Mouse (Mus musculus) c-Kit-positive CD71-positive TER-119-positive erythroid progenitor cells, embryonic 14.5 days (primary cell): ENCODE data around the gene Shb.
A peak's percentile ranks its signal among the peaks of the same experiment; 100 is the strongest.

ENCODE experiments used
- DNase-seq: peaks from one replicate; pipeline ENCODE4 v3.0.0-alpha.2; 2013; ENCODE audit warnings: low spot score

Gene Shb

DNA sequence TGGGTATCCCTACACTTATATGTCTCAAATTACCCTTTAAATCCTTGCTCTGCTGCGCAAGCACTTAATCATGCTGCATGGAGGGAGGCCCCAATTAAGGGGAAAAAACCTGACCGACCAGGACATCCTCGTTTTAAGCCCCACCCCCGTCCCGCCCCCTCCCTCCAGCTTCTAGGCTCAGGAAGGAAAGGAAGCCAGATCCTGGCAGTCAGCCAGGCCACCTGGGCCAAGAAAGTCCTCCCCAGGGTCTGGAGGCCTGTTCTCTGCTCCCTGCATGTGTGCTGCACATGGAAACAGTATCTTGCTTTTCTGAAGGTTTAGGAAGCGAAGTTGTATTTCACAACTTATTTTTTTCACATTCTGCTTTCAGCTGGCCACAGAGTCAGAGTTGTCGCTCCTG, at the start of gene Shb:
TSS of gene Shb (minus strand) at position 96 of the 400 bp plus-strand sequence.
- no peak for DNase-seq

DNA sequence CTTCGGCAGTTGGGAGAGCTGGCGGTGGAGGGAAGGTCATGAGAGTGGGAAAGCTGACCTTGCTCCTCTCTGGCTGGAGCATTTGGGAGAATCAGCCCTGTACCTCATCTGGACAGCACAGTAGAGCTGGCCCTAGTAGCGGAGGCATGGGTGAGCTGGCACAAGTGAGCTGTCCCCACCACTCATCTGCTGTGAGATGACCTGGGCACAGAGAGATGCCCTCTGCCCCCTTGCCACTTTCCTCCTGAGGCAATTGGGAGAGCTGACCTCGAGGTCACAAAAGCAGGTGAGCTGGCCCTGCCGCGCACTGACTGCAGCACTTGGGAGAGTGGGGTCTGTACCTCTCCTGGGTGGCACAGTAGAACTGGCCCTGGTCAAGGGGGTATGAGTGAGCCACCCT, 48.8 kb upstream of the Shb start:
- no peak for DNase-seq

DNA sequence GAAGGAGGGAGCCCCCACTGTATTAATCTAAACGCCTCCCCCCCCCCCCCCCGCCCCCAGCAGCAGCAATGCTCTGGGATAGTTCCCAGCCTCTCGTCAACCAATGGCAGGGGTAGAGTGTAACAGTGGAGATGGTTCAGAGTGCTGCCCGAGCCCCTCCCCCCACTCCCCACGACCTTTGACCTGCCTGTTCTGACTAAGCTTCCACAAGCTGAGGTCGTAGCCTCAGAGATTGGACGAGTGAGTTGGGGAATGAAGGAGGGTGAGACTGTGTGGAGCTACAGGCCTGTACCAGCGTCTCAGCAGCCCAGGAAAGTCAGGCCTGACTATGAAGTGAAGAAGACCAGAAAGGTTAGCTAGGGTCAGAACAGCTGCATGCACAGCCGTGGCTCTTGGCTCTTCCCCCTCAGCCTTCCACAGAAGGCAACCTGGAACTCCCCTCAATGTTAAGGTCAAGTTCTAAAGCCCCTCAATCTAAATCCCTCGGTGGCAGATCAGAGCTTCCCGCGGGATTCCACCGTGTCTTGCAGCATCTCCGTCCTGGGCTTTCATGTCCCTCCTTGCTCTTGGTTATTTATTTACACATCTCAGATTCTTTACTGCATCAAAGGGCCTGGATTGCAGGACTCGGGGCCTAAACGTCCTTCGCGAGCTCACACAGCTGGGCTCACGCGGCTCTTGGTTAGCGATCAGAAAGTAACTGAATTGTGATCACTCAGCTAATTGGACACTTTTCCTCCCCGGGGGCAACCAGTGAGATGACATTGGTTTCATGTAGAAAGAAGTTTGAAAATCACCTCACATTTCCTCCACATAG, 46.5 kb upstream of the Shb start:
- DNase-seq: no peak

DNA sequence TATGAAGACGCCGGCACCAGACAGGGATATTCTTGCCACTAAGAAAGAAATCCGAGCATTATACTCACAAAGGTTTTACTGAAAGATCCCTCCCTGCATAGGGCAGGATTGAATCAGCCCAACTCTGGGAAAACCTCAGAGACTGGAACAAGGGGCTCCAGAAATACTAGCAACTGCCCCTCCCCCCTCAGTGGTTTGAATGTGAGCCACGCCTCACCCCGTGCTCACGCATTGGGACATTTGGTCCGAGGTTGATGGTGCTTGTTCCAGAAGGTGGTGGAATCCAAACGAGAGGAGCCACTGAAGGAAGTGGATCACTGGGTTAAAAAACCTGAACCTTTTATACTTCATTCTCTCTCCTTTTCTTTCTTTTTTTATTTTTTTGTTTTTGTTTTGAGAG, 45.4 kb upstream of the Shb start:
- no peak for DNase-seq

DNA sequence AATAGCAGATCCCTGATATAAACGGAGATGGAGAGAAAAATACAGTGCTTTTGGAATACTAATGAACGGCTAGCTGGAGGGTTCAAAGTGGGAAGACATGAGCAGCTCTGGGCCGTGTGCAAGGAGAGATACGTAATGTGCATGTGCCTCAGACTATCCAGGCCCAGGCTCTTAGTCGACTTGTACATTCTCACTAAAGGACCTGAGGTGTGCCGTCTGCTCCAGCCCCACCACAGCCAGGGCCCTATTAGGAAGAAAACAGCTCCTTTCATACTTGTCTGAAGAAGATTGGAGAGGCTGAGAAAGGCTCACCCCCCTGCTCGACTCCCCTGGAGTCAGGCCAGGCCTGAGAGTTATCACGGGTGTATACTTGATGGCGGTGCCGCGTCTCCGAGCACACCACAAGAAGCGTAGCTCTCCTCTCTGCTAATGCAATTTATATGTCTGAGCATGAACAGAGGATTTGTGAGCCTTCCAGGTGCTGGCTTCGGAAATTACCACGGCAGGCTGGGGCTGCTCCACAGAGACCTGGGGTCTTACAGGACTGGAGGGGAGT, 42.4 kb upstream of the Shb start:
- DNase-seq: no peak

DNA sequence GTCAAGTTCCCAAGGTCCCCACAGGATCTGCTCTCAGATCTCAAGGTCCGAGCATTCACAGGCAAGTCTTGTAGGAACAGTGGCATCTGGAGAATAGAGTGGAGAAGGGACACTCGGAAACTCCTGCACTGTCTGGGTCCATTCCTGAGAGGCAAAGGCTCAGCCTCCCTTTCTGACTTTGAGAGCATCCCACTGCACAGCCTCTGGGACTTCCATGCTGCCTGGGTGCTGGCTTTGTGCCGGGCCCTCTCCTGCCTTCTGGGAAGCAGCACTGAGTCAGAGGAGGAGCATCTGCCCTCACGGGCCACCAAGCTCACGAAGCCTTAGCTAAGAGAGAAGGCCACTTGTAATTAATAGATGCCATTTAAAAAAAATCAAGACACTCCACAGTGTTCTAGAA, 37.3 kb upstream of the Shb start:
- no peak for DNase-seq

DNA sequence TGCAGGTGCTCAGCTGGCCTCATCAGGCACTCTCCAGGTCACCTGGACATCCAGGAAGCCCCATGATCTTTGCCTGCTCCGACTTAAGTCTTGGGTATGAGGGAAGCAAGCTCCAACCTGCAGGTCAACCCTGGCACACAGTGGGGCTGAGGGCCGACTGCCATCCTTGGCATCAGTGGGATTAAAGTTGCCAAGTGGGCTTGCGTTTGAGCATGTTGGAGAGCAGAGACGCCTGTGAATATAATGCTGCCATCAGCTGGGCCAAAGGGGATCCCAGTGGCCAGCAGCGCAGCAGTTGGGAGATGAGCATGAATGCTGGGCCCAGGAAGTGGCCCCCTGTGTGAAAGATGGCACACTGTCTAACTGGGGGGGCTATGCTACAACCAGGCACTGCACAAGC, 25.9 kb upstream of the Shb start:
- DNase-seq: no peak

DNA sequence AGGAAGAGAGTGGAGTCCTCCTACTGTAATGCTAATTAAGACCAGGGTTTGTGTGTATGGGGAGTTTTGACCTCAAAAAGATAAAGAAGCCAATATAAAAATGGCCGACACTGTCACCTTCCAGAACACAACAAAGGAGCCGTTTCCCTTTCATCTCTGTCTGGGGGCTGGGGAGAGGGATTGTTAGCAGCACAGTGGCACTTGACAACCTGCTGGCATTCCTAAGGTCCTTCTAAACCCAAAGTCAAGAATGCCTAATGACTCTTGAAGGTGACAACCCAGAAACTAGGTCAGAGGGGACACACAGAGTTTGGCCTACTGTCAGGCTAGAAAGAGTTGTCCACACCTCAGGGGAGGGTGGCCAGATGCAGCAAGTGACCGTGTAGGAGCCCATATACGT, 20.3 kb upstream of the Shb start:
- DNase-seq: no peak

DNA sequence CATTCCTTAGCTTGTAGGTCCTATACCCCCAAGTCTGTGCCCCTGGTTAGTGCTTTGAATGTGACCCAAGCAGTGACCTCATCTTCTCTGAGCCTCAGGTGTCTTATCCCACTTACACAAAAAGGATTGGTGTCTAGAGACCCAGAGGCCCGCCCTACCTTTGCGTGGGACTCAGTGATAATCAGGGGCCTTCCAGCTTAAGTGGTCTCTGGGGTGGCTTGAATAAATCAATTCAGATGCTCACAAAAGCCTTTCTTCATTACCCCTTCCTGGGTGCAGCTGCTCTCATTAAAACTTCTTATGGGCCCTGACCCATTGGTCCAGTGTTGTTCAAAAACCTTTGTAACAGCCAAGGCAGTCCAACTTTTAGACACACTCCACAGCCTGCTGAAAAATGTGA, 18.7 kb upstream of the Shb start:
- DNase-seq: no peak

DNA sequence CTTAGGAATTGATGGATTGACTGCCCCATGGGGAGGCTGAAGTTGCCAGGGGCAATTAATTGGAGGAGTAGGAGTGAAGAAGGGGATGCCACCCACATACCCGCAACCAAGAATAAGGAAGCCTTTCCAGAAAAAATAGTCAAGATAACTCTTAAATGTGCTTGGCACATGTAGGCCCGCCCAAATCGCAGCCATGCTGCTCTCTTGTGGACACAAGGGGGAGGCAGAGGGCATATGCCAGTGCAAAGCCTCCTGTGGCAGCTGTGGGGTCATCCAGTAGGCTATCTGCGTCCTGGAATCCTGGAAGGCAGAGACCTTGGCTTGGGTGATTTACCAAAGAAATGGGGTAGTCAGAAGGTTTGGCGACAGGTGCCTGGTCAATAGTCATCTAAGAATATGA, 17.2 kb upstream of the Shb start:
- no peak for DNase-seq

DNA sequence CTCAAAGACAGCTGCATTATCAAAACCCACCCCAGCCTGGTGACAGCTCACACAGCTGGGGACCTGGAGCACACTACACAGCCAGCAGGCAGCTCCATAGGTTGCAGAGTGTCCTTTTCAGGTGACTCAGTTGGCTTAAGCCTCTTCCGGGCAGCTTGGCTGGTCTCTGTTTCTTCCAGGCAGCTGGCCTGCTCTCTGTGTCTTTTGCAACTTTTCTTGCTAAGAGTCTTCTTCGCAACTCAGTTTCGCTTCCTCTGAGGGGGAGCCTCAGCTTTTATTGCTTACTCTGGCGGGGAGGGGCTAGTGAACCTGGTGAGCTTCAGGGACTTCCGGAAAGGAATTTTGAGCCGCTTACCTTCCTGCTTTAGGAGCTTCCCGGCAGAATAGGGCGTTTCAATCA, 13.6 kb upstream of the Shb start:
- DNase-seq: no peak

DNA sequence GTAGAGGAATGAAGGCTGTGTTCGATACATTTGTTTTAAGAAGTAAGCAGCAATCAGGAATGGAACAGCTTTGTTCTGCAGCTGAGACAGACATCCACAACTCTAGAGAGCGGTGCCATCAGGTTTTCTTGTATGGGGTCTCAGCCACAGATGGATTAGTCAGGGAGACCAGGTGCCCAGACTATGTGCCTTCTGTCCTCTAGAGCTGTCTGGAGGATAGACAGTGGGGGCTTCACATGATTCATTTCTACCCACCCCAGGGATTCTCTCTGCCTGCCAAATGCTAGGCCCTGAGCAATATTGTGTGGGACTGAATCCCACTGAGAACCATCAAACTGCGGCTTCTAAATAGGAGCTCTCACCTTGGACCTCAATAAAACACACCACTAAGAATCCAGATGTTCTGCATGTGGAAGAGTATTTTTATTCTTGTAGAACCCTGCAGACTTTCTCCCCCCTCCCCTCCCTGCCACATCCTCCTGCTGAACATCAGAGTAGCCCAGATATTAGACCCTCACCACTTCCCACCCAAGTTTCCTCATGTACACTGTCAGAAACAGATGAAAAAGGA, 11.3 kb upstream of the Shb start:
- DNase-seq: no peak

DNA sequence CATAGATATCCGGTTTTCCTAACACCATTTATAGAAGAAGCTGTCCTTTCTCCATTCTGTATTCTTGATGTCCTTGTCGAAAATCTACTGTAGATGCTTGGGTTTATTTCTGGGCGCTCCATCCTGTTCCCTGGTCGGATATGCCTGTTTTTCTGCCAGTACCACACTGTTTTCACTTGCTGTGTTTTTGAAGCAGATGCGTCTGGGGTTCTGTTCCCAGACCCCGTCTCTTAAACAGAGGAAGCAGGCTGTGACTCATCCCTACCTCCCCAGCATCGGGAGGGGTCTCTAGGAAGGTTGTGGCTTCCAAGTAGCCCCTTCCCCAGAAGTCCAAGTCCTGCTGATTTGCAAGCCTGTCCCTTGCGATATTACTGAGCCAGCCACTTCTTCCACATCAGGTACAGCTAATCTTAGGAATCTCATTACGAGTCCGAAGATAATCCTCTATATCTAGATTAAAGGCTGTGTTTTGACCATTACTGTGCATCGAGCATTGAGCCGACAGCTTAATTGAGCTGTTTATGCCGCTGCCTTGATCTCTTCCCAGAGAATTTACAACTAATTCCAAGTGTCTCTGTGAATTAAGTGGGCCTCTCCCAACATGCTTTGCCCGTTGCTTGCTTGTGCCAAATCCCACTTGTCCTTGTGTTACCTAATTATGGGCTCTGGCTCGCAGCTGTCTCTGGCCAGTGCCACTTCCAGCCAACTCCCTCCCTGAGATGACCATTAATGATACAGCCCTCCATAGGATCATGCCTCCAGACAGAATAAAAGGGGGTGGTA, 8.1 kb upstream of the Shb start:
- DNase-seq: no peak

DNA sequence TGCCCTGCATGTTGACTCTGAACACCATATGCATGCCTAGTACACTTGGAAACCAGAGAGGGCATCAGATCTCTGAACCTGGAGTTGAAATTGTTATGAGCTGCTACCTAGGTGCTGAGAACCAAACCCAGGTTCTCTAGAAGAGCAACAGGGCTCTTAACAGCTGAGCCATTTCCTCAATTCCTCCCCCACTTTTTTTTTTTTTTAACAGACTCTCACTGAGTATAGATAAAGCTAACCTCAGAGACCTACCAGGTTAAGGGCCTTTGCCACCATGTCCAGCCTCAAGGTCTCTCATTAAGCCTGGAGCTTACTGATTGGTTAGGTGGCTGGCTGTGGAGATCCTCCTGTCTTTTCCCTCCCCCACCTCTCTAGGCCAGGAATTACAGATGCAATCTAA, 6.9 kb upstream of the Shb start:
- no peak for DNase-seq

DNA sequence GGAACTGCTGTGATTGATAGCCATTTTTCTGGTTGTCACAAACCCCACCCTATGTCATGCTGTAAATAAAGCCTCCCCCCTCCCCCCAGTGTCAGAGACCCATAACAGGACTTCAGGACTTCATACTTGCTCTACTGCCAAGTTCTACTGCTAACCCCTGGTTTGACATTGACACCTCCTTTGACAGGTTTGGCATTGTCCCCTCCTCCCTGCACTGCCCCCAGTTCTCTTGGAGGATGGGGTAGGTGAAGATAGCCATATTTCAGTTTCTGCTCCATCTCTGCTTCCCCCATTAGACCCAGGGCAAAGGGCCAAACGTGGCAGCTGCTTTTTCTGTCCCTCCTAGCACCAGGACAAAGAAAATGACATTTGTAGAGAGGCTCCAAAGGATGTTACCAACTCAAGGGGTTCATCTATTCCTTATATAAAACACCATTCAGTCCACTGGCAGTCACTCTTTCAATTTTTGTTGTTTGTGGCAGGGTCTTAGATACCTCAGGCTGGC, 1.2 kb upstream of the Shb start:
- DNase-seq: no peak

DNA sequence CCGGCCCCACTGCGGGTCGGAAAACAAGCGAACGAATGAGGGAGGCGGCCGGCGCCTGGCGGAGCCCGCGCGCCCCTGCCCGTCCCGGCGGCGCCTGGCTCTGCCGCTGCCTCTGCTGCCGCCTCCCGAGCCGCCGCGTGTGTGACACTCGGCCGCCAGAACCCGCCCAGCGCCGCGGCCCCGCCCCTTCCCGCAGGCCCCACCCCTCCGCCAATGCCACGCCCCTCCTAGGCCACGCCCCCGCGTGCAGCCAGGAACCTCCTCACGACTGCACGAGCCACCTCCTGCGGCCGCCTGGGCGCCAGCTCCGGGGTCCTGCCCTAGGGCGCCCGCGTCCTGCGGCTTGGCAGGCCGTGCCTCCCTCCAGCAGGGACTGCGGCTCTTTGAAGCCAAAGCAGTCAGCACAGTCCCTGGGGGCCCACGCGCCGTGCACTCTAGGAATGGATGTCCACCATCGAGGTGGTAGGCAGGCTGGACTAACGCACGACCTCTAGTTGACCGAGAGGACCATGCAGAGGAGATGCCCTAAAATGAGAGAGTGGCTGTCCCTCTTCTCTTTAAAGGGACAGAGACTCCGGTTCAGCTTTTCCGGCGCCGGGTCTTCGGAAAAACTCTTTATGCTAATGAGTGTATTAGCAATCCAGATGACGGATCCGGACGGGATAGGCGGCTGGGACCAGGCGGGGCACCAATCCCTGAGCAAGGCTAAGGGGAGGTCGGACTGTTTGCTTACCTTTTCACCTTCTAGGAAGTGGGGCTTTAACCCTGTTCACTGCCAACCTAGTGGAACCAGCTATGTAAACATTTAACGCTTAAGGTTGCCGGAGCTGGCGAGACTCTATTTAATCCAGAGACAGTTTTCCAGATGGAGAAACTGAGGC, 1.4 kb downstream of the Shb start:
- peak; percentile 87 for DNase-seq

DNA sequence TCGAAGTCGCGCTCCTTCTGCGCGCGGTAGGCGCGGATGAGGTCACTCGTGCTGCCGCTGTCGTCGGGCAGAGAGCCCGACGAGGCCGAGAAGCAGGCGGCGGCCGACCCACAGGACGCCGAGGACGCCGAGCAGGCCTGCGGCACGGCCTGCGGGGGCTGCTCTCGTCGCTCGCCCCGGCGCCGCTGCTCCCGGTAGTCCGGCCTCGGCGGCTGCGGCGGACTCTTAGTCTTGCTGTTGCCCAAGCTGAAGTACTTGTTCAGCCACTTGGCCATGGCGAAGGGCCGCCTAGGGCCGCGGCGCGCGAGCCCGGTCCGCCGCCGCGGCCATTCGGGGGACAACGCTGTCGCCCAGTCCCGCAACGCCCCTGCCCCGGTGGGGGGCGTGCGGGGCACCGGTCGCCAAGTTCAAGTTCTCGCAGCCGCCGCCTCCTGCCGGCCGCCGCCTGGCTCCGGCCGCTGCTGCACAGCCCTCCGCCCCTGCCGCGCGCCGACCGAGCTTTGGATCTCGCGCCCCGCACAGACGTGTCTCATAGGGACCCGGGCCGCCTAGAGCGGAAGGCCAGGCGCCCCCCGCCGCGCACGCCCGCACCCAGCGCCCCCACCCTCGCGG, 2.2 kb downstream of the Shb start:
- DNase-seq: no peak

DNA sequence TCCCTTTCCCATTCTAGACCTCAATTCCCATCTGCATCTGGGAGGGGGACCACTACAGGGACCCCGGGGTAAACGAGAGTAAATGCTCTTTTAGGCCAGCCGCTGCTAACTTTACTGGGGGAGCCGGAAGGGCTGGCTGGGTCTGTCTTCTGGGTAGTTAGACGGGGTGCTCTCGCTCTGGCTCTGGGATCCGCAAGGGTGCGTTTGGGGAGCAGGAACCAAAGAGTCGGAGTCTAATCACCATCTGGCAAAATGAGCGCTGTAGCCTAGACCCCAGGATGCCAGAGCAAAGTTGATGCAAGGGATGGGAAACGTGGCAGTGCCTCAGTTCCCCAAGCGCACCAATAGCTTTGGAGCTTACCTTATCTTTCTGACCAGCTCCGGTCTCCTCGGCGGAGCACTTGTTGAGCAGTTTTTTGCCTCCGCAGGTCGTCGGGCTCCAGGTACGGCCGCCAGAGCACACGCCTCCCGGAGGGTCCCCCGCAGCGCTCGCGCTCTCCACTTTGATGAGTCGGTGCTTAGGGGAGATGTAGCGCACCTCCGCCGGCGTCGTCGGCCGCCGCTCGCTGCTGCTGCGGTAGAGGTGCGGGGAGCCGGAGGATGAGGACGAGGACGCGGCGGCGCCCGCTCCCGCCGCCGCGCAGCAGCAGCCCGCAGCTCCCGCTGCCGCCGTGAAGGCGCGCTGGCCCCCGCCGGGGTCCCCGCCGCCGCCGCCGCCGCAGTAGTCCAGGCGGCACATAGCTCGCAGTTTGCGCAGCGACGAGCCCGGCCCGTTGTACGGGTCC, 2.9 kb downstream of the Shb start:
- peak; percentile 73 for DNase-seq

DNA sequence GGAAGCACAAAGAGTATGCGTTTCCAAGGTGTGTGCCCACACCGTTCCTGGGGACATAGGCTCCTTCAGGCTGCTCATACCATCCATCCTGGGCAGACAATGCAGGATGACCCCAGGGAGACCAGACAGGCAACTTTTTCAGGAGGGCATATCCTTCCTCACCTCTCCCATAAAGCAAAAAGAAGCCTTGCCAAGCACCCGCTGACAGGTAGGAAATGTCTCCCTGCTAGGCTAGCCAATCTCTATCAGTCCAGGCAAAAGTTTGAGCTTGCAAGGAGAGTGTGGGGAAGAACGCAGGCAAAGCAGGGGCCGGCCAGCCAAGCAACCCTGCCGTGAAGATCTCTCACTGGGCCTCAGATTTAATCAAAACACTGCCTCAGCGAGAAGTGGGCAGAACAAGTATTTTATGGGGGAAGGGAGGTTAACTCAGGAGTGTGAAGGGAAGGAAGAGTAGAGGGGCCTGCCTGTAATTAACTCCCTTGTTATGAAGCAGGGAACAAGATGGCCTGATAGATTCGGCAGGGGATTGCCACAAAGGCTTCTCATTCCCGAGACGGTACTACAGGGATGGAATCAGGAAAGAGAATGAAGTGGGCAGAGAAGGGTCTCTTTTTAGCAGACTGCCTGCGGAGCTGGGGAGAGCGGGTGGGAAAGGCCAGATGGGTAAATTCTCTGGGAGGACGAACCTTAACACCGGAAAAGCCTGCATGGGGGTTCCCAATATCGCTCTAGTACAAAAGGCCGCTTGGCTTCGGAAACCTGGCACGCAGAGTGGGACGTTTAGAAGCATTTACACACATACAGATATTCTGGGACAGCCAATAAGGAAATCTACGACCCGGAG, 3.7 kb downstream of the Shb start:
- no peak for DNase-seq
